Mouse (Mus musculus) ES-E14 (cell line): ENCODE measurements around the gene Gm10337.

Experiments used
- CHD2 ChIP-seq: IDR thresholded peaks from 2 replicates; pipeline ENCODE4 v1.6.1; 2014; ENCODE audit warnings: mild to moderate bottlenecking, low read depth, low read length, inconsistent platforms
- HCFC1 ChIP-seq: IDR thresholded peaks from 2 replicates; pipeline ENCODE4 v1.6.1; 2012; ENCODE audit warnings: low read length, inconsistent platforms, borderline replicate concordance; ENCODE audit not compliant: insufficient read depth
- MAFK ChIP-seq: IDR thresholded peaks from 2 replicates; pipeline ENCODE4 v1.6.1; 2014; ENCODE audit warnings: mild to moderate bottlenecking, low read depth, low read length, inconsistent platforms; ENCODE audit not compliant: insufficient read depth
- ZC3H11A ChIP-seq: IDR thresholded peaks from 2 replicates; pipeline ENCODE4 v1.6.1; 2012; ENCODE audit warnings: low read depth, mild to moderate bottlenecking, inconsistent platforms, low read length, borderline replicate concordance
- ZNF384 ChIP-seq: IDR thresholded peaks from 2 replicates; pipeline ENCODE4 v1.6.1; 2012; ENCODE audit warnings: low read depth, low read length, inconsistent platforms

GRCm38 (mm10) chr15:102515261-102515660, 11.7 kb downstream of the Gm10337 start:
- TF ChIP-seq HCFC1 (no peak), MAFK (no peak), ZNF384 (no peak), ZC3H11A (no peak), CHD2 (no peak)
